Mouse (Mus musculus) brain, embryonic 14.5 days (tissue): ENCODE results near the gene Ubn1.

Experiments used
- CTCF ChIP-seq: fragments of 200-500 bp; IDR thresholded peaks from 2 replicates; pipeline ENCODE4 v1.5.1; 2012; ENCODE audit warnings: inconsistent platforms, mild to moderate bottlenecking, moderate library complexity, borderline replicate concordance; ENCODE audit not compliant: insufficient read depth, insufficient read length; ENCODE audit errors: extremely low read depth
- POLR2A ChIP-seq: fragments of 200-500 bp; IDR thresholded peaks from 2 replicates; pipeline ENCODE4 v1.6.1; 2012; ENCODE audit warnings: mild to moderate bottlenecking, inconsistent platforms, borderline replicate concordance; ENCODE audit not compliant: poor library complexity, insufficient read depth, insufficient read length, severe bottlenecking; ENCODE audit errors: extremely low read depth

GRCm38 (mm10) chr16:5119845-5120244 is 70.0 kb downstream of the Ubn1 start:
- TF ChIP-seq POLR2A (no peak), CTCF (no peak)
